Mouse (Mus musculus) yolk sac, embryonic 10.5 days (tissue): ENCODE data around the gene Serpinb9.
"Not testable (repeated sequence)": the region's sequence is repeated elsewhere in the genome, so short reads cannot be mapped to it uniquely, and the experiment has no call there.

Experiments
- DNase-seq: peaks from one replicate; pipeline ENCODE4 v3.0.0-alpha.2; 2017; ENCODE audit warnings: low spot score

Serpinb9 gene

GRCm38 (mm10) chr13:33003523-33004413 is 718 bp downstream of the Serpinb9 start:
- DNase-seq = no peak

DNA sequence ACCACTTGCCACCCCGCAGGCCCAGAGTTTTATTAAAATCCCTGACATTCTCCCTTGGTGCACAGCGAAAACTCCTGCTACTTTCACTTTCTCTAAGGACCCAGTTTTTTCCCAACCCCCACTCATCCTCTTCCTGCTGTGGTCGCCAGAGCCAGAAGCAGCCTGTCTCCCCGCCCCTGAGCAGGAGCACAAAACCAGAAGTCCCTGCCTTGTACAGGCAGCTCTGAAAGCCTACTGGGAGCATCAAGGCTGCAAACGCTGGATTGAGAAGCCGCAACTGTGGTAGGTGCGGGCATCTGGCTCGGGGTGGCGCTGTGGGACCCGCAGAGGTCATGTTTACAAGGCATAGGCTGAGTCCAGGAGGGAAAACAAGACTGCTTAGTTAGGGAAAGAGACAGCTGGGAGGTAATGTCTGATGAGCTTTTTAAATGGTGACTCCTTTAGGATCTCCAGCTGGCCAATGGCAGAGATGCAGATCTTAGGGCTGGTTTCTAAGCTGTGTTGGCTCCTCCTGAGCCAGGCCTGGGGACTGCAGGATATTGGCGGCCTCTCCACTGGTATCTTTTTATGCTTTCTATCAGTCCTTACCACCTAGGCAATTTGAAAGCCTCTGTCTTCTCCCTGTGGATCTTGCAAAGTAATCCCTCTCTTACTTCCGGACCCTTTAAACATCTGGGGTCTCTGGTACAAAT is 1.5 kb downstream of the Serpinb9 start:
- DNase-seq = peak; percentile 84

GRCm38 (mm10) chr13:33005501-33006075 is 2.5 kb downstream of the Serpinb9 start:
- no peak for DNase-seq

GRCm38 (mm10) chr13:33006555-33006954 is 3.5 kb downstream of the Serpinb9 start:
- DNase-seq = no peak

GRCm38 (mm10) chr13:33012395-33012794 is 9.3 kb downstream of the Serpinb9 start:
- no peak for DNase-seq

DNA sequence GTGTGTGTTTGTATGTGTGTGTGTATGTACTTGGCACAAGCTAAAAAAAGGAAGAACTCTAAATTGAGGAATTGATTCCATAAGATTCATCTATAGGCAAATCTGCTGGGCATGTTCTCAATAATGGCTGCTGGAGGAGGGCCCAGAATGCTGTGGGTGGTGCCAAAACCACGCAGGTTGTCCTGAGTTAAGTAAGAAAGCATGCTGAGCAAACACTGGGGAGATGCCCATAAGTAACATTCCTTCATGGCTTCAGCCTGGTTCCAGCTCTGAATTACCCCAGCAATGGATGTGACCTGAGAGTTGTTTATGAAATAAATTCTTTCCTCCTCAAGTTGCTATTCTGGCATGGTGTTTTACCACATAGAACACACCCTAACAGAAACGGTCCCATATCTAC is 10.2 kb downstream of the Serpinb9 start:
- no peak for DNase-seq

DNA sequence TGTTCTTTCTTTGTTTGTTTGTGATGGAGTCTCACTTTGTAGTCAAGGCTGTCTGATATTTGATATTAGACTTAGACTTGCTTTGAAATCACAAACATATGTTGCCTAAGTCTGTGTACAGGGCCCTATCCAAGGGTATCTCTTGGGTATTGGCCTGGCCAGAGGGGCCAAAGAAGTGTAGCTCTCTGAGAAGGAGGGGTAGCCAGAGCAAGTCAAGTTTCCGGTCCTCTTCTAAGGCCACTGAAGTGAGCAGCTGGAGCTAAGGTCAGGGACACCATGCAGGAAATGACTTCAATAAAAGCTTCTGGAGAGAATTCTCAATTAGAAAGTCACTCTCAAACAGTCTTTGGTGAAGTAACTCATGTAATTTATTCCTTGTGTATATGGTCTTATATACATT is 19.3 kb downstream of the Serpinb9 start:
- DNase-seq = no peak

GRCm38 (mm10) chr13:33026427-33027057 is 23.5 kb downstream of the Serpinb9 start:
- no peak for DNase-seq

DNA sequence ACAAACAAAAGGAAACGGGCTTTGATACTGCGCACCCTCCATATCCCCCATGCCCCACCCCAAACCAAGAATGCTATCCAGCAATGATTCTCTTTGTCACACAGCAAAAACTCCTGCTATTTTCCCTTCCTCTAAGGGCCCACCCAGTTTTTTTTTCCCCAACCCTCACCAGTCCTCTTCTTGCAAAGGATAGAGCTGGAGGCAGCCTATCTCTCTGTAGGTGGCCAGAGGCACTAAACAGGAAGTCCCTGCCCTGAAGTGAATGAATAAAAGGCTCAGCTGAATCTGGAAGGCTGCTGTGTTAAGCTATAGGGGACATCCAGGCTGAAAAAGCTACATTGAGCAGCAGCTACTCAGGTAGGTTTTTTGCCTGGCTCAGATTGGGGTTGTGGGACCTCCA is 24.2 kb downstream of the Serpinb9 start, which contains the start of gene Serpinb9b:
Serpinb9b (plus strand) TSS at position 173 of the 400 bp plus-strand sequence.
- no peak for DNase-seq

GRCm38 (mm10) chr13:33028146-33028545 is 25.1 kb downstream of the Serpinb9 start:
- DNase-seq = no peak

DNA sequence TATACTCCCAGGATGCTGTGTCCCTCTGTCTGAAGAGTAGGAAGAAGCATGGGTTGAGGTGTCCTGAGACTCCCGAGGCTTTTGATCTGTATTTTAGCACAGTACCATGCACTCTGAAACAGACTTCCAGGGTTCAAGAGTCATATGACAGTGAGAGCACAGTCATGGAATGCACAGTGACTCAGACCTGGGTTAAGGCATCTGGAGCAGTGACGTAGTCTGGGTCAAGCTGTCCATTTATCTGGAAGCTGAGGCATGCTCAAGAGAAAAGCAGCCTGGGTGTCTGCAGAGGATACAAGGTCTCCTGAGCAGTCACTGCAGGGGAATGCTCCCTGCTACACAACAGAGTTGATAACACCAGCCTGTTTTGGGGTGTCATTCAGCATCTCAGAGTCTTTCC is 25.5 kb downstream of the Serpinb9 start:
- peak; percentile 40 for DNase-seq

DNA sequence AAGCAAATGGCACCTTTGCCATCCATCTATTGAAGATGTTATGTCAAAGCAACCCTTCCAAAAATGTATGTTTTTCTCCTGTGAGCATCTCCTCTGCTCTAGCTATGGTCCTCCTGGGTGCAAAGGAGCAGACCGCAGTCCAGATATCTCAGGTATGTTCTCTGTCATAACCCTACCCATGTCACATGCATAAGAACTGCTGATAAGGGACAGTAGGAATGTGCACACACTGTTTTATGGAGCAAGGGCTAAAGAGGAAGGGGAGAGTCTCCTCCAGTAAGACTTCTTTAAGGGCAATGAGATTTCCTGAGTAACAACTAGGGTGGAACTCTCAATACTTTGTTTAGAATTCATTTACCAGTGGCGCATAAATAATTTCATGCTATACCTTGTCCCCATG is 26.4 kb downstream of the Serpinb9 start:
- not testable (repeated sequence) for DNase-seq

- no peak for DNase-seq
These were observed 27.2 kb downstream of the Serpinb9 start for GRCm38 (mm10) chr13:33030281-33030680.

DNA sequence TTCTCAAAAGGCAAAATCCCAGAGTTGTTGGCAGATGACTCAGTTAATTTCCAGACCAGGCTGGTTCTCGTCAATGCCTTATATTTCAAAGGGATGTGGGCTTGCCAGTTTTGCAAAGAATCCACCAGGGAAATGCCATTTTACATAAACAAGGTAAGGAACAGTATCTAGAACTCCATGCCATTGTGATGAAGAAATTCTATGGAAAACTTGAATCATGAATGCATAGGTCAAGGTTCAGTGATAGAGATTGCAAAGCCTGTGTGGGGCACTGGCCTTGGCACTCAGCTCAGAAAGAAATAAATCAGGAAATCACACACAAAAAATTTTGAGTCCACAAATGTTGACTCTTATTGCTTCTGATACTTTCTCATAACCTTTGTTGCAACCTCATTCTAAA is 32.5 kb downstream of the Serpinb9 start:
- no peak for DNase-seq

GRCm38 (mm10) chr13:33043542-33043941 is 40.5 kb downstream of the Serpinb9 start:
- DNase-seq = no peak

DNA sequence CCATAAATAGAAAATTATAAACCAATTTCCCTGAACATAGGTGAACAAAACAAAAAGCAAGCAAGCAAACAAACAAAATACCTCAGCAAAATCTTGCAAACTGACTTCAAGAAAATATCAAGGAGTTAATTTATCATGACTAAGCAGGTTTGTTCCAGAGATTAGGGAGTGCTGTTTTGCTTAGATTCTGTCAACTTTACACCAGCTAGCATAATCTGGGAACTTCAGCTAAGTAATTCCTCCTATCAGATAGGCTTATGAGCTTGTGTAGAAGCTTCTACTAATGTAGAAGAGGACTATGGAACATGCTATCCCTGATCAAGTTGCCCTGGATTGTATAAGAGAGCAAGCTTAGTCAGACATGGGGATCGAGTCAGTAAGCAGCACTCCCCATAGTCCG is 44.2 kb downstream of the Serpinb9 start:
- DNase-seq = no peak

DNA sequence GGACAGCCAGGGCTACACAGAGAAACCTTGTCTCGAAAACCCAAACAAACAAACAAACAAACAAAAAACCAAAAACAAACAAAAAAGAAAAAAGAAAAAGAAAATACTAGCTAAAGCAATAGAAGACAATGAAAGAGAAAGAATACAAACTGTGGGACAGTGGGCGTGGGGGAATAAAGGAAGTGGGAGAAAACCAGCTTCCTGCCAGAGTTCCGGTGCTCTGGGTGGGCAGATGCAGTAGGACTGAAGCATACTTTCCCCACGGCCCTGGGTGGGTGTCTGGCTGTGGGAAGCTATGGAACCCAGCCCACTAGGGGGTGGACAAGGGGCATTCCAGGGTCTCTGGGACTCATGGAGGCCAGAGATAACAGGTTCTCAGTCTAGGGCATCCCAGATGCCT is 45.1 kb downstream of the Serpinb9 start:
- DNase-seq = no peak

- DNase-seq = no peak
These were observed 48.6 kb downstream of the Serpinb9 start for GRCm38 (mm10) chr13:33051697-33052096.

DNA sequence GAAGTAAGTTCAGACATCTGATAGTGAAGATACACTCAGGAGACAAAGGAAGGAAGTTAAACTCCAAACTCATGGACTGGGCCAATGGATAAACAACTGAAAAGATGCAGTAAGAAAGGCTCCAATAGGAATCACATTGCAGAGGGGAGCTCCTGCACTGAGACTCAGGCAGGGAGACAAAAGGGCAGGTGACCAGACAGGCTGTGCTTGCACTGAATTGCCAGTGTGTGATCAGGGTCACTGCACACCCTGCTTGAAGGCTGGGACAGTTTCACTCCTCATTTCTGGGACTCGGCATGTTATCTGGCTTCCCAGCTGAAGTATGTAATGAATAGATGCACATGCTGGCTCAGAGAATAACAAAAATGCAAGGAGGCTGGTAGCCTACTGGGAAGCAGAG is 60.0 kb downstream of the Serpinb9 start:
- no peak for DNase-seq
